Mouse (Mus musculus): Measurements from ENCODE around the gene Gm27021. TPM values are rescaled to one million over a fixed set of nuclear protein-coding genes. Genes with fewer than 3 reads are reported as not detected.

Gm27021 gene
- total RNA-seq (2017) = not detected in 2 replicates

- ATAC-seq (ENCODE audit: extremely low read depth, insufficient number of reproducible peaks, low FRiP score, poor library complexity, severe bottlenecking) = peak; percentile 82
Observed at GRCm38 (mm10) chr8:120667561-120668373, at the start of gene Gm27021, which contains the start of gene Cox4i1. TSS of gene Gm27021 (minus strand) at chr8:120668079. TSS of gene Cox4i1 (plus strand) at chr8:120668222.

DNA sequence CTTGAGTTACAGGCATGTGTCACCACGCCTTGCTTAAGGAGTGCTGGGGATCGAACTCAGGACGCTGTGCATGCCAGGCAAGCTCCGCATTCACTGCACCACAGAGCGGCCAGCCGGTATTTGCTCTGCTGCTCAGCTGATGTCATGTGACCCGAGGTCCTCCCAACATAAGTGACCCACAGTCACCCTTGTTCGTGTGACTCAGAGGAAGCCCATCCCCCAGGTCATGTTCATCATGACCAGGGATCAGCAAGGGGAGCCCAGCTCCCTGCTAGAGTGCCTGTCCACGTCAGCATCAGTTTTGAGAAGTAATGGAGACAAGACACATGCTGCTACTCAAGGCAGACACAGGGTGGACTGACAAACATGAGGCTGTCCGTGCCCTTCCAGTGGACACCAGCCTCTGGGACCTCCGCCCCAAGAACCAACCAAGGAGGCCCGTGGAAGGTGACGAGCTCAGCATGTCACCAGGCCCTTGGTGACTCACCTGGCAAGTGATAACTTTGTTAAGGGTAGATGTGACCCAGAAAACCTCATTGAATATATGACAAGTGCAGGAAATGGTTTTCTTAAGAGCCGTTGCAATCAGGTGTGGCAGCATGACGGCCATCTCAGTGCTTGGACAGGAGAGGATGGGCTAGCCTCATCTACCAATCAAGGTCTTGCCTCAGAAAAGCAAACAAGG is 48.3 kb upstream of the Gm27021 start:
- ATAC-seq (ENCODE audit: extremely low read depth, insufficient number of reproducible peaks, low FRiP score, poor library complexity, severe bottlenecking) = no peak

DNA sequence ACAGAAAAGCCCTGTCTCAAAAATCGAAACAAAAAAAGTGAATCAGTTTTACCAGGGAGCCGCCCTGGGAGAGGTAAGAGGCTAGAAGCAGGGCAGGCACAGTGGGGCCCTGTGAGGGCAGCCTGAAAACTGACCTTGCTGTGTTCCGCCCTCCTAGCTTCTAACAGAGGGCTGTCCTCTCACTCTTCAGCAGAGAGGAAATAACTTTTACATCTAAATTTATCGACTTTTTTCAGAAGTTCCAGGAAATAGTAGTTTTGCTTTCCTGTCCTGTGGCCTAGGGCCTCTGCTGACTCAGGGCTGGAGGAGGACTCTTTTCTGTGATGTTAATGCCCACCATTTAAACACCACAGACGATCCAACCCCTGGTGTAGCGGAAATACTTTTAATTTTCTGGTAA is 47.3 kb upstream of the Gm27021 start:
- 0 out of 2 replicates have a peak, but pooled peaks have one; percentile 23 for ATAC-seq (ENCODE audit: extremely low read depth, insufficient number of reproducible peaks, low FRiP score, poor library complexity, severe bottlenecking)

- no peak for ATAC-seq (ENCODE audit: extremely low read depth, insufficient number of reproducible peaks, low FRiP score, poor library complexity, severe bottlenecking)
Observed at GRCm38 (mm10) chr8:120709176-120709575, 41.3 kb upstream of the Gm27021 start.

DNA sequence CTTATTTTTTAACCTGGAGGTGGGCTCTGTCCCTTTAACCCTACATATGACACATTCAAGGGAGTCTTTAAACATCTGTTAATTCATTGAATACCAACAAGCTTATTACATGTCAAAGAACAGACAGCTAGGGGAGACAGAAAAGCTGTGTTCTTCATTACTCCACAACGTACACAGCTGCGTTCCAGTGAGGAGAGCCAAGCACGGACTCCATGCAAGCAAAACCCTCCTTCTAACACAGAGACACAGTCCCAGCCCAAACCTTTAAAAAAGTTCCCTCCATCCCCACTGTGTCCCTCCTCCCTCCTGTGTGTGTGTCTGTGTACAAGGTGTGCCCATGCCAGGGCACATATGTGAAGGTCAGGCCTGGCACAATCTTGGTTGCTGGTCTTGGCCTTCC is 38.3 kb upstream of the Gm27021 start:
- ATAC-seq (ENCODE audit: extremely low read depth, insufficient number of reproducible peaks, low FRiP score, poor library complexity, severe bottlenecking) = no peak

DNA sequence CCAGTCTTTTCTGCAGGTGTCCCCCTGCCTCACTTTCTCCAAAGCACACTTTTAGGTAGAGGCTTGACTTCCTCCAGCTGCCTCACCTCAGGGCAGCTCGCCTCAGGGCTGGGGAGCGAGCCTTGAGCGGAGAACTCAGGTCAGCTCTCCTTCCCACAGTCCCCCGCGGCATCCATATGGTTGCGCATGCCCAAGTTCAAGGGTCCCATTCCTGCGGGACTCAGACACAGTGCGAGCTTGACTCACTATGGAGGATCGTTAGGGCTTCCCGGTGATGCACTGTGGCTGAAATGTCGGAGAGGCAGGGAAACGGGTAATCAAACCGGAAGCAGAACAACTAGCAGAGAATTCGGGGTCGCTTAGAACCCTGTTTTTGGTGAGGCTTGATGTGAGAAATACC is 37.3 kb upstream of the Gm27021 start:
- no peak for ATAC-seq (ENCODE audit: extremely low read depth, insufficient number of reproducible peaks, low FRiP score, poor library complexity, severe bottlenecking)

DNA sequence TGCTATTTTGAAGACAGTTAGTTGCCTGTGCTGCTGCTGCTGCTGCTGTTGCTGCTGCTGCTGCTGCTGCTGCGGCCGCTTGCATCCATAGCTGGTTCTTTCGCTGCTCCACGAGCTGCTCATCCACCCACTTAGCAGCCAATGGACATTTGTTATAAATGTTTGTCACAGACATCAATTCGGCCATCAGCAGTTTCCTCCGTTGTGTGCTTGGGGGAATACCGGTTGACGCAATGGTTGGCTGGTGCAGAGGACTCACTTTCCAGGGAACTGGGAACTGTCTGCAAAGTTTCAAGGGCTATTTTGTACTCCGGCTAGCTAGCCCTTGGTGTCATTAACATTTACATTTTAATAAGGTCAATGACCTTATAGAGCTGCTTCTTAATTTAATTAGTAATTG is 36.3 kb upstream of the Gm27021 start:
- no peak for ATAC-seq (ENCODE audit: extremely low read depth, insufficient number of reproducible peaks, low FRiP score, poor library complexity, severe bottlenecking)

DNA sequence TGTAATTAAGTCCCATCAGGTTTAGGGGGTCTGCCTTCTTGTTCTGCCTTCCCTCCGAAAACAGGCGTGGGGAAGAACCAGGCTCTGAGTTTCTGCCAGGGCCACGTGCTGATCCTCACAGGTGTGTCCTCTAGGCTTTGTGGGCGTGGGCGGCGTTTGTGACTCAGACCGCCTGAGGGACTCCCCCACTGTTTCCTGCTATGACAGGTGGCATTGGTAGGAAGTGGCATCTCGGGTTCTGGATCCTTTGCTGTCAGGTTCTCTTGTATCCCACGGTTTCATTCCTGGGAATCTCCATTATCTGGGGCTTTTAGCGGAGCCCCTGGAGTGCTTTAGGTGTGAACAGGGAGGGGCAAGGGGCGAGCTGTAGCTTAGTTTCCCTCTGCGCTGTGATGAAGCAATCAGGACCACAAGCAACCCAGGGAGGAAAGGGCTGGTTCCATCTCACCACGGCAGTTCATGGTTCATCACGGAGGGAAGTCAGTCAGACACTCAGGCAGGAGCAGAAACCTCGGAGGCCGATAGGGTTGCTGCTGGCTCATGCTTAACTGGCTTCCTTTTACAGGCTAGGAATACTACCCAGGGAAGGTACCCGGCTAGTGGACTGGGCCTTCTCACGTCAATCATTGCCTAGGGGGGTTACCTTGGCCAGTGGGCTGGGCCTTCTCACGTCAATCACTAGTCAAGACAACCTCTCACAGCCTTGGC is 34.0 kb upstream of the Gm27021 start:
- peak; percentile 79 for ATAC-seq (ENCODE audit: extremely low read depth, insufficient number of reproducible peaks, low FRiP score, poor library complexity, severe bottlenecking)

GRCm38 (mm10) chr8:120700053-120700452 is 32.2 kb upstream of the Gm27021 start:
- no peak for ATAC-seq (ENCODE audit: extremely low read depth, insufficient number of reproducible peaks, low FRiP score, poor library complexity, severe bottlenecking)

GRCm38 (mm10) chr8:120699565-120699964 is 31.7 kb upstream of the Gm27021 start:
- ATAC-seq (ENCODE audit: extremely low read depth, insufficient number of reproducible peaks, low FRiP score, poor library complexity, severe bottlenecking) = no peak

GRCm38 (mm10) chr8:120699079-120699478 is 31.2 kb upstream of the Gm27021 start:
- ATAC-seq (ENCODE audit: extremely low read depth, insufficient number of reproducible peaks, low FRiP score, poor library complexity, severe bottlenecking) = no peak

GRCm38 (mm10) chr8:120698426-120698825 is 30.5 kb upstream of the Gm27021 start:
- ATAC-seq (ENCODE audit: extremely low read depth, insufficient number of reproducible peaks, low FRiP score, poor library complexity, severe bottlenecking) = no peak

GRCm38 (mm10) chr8:120697979-120698272 is 30.0 kb upstream of the Gm27021 start:
- ATAC-seq (ENCODE audit: extremely low read depth, insufficient number of reproducible peaks, low FRiP score, poor library complexity, severe bottlenecking) = no peak

GRCm38 (mm10) chr8:120697154-120697978 is 29.5 kb upstream of the Gm27021 start:
- ATAC-seq (ENCODE audit: extremely low read depth, insufficient number of reproducible peaks, low FRiP score, poor library complexity, severe bottlenecking) = no peak

DNA sequence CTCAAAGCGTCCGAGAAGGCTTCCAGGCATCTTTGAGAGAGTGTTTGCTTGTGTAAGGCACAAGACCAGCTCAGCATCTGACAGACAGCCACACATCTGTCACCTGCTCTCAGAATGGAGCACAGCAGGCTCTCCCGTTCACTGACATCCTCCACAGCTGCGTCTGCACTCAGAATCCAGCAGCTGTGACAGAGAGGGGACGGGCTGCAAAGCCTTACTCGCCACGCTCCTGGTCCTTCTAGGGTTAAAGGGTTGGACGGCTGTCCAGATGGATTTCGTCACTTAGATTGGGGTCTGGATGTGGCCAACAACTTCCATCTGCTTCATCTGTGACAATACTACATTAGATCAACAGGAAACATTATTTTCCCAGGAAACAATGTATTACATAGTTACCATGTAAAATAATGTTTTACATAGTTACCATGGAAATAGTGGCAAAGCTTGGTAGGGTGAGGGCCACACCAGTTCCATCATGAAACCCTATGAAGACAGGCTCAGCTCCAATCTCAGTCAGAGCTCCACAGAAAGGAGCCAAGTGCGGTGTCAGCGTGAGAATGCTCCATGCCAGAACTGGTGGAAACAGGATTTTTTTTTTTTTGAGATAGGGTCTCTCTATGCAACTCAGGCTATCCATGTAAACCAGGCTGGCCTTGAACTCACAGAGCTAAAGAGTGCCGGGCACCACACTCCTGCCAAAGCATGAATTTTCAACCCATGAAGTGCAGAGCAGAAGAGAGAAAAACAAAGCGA is 28.7 kb upstream of the Gm27021 start:
- ATAC-seq (ENCODE audit: extremely low read depth, insufficient number of reproducible peaks, low FRiP score, poor library complexity, severe bottlenecking) = no peak

GRCm38 (mm10) chr8:120693861-120694493 is 26.1 kb upstream of the Gm27021 start:
- no peak for ATAC-seq (ENCODE audit: extremely low read depth, insufficient number of reproducible peaks, low FRiP score, poor library complexity, severe bottlenecking)

DNA sequence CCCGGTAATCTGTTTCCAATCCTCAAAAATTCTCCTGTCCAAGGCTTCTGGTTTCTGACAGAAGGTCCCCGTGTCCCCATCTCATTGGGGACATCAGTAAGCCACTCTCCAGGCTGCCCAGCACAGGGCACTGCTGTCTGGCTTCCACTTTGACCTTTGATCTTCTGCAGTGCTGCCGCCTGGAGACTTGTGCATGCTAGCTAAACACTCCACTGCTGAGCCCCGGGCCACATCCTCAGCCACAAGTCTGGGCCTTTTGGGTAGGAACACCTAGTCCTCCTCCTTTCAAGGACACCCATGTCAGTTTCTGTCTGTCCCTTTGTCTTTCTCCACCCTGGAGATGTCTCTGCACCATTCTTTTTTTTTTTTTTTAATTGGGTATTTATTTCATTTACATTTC is 25.1 kb upstream of the Gm27021 start:
- ATAC-seq (ENCODE audit: extremely low read depth, insufficient number of reproducible peaks, low FRiP score, poor library complexity, severe bottlenecking) = no peak

- no peak for ATAC-seq (ENCODE audit: extremely low read depth, insufficient number of reproducible peaks, low FRiP score, poor library complexity, severe bottlenecking)
Observed at GRCm38 (mm10) chr8:120688511-120688910, 20.6 kb upstream of the Gm27021 start.

Measured in neutrophil, adult 5-6 weeks (primary cell).